Mouse (Mus musculus) left cerebral cortex, postnatal 14 days (tissue): Measurements from ENCODE around the gene Bcl6b. TPM values are rescaled to one million over a fixed set of nuclear protein-coding genes. Genes with fewer than 3 reads are reported as not detected.

Experiments used
- DNase-seq, 2 experiments: peaks; one replicate each; pipeline ENCODE4 v3.0.0; 2021 to 2022; ENCODE audit warnings: low spot score in 2 of 2, mixed read lengths in 1 of 2
- intact Hi-C: fragments of 180-260 bp; cut with DNase I; formaldehyde crosslinking; loops from one replicate; pipeline ENCODE4 v1.15.1; 2025
- total RNA-seq, 2 experiments: library from RNA; stranded (reverse); gene quantifications; 2 replicates each; pipeline ENCODE4 v1.2.3; 2021

Gene Bcl6b
- total RNA-seq, 2 experiments from 2014 or later, result 5.1 to 5.3 TPM

DNA sequence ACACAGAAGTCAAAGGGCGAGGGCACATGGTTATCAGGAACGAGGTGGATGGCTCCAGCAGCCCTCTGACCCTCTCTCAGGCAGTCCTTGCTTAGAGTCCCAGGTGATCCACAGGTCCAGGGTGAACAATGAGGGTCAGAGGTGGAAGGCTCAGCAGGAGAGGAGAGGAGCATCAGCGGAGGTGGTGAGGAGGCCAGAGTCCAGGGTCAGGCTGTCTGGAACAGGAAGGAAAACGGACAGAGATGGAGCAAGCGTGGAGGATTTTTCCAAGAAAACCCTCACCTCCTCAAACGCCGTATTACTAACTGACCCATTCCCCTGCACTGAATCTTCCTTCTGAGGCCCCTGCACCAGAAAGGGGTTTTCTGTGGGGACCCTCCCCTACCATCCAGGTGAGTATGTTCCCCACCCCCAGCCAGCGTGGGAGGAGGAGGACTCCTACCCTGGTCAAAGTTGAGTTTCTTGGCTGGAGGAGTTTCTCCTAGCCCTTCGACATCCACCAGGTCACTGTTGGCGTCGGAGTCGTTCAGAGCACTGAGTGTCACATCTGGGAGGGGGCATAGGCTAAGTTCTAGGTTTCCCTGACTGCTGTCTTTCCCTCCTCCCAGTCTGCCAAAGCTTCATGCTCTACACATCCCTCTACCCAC is 5.8 kb upstream of the Bcl6b start:
- DNase-seq, result no peak
- intact Hi-C loops, result no loop called here

- DNase-seq, result no peak
- intact Hi-C loops, result no loop called here
These were observed 4.9 kb upstream of the Bcl6b start for GRCm38 (mm10) chr11:70234497-70234896.

DNA sequence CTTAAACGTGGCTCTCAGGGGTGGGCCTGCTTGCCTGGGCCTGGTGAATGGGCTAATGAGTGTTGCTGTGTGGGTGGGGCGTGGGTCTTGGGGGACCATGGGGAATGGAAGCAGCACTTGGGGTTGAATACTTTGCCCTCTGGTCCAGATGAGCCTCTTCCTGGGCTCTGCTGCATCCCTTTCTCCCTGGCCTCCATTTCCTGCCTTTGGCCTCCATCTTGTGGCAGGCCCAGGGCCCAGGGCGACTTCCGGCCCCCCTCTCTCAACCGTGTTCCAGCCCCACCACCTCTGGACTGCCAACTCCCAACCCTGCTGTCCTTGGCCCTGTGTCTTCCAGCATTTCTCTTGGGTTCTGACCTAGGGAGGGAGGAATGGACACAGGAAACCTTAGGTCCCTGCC is 4.4 kb upstream of the Bcl6b start:
- intact Hi-C loops, result no loop called here
- no peak for DNase-seq

- intact Hi-C loops, result no loop called here
- DNase-seq, result no peak
These were observed 3.4 kb upstream of the Bcl6b start for GRCm38 (mm10) chr11:70233016-70233415.

GRCm38 (mm10) chr11:70232546-70232945 is 2.9 kb upstream of the Bcl6b start:
- no peak for DNase-seq
- intact Hi-C loops, result no loop called here

- intact Hi-C loops, result no loop called here
- peak; percentile 63 to 83 for DNase-seq
These were observed 685 bp upstream of the Bcl6b start for GRCm38 (mm10) chr11:70230239-70230727.

- DNase-seq, result peak; percentile 82 to 84
- intact Hi-C loops, result no loop called here
These were observed 770 bp downstream of the Bcl6b start for GRCm38 (mm10) chr11:70228828-70229227.

DNA sequence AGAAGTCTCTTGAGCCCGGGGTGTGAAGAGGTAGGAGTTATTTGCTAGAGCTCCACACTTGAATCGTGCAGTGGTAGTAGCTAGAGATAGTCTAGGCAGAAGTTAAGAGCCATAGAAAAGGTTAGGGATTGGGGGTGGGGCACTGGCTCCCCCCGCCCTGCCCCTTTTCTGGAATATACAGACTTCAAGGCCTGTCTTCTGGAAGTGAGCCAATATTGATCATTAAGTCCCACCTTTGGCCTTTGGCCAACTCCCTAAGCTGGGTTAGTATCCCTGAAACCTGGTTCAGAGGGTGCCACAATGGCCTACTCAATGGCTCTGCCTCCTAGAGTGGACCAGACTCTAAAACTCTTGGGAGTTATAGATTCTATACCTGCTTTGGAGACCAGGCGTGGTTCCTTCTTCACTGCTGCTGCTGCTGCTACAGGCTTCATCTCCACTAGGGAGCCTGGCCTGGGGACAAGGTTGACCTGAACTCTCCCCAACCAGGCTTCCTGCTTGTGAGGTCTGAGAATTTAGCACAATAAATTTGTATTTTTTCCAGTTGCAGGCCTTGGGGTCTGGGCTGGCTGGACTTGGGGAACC is 1.8 kb downstream of the Bcl6b start:
- intact Hi-C loops, result no loop called here
- no peak for DNase-seq

- intact Hi-C loops, result no loop called here
- peak; percentile 59 to 71 for DNase-seq
These were observed 2.5 kb downstream of the Bcl6b start for GRCm38 (mm10) chr11:70227126-70227525.

GRCm38 (mm10) chr11:70226602-70226890 is 3.1 kb downstream of the Bcl6b start:
- intact Hi-C loops, result no loop called here
- DNase-seq, result no peak

DNA sequence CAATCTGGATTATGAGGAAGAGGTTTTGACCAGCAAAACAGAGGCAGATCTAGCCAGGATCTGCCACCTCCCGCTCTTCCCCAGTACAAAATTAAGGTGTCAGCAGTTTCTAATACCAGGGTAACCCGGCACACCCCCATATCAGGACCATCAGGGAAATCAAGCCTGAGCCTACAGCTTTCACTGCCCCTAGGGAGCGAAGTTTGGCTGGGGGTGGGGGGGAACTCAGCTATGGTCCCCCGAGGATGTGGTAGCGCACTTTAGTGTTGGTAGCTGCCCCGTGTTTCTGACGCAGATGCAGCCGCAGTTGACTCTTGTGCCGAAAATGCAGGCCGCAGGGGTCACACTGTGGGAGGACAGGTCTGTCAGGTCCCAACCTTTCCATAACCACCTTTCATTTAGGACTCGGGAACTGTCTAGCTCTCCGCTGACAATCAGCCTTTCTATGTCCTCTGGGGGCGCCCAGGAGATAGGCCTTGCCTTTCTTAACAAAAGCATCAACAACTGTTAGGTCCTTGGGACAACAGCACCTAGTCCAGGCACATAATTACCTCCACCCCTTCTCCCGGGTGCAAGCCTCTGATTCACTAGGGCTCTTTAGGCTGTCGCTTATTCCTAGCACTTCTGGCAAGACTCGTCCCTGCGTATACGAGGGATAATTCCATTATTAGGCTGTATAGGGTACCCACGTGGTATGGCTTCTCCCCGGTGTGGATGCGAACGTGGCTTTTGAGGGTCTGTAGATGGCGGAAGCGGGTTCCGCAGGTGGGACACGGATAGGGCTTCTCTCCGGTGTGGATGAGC is 3.6 kb downstream of the Bcl6b start:
- intact Hi-C loops, result no loop called here
- DNase-seq, result no peak

DNA sequence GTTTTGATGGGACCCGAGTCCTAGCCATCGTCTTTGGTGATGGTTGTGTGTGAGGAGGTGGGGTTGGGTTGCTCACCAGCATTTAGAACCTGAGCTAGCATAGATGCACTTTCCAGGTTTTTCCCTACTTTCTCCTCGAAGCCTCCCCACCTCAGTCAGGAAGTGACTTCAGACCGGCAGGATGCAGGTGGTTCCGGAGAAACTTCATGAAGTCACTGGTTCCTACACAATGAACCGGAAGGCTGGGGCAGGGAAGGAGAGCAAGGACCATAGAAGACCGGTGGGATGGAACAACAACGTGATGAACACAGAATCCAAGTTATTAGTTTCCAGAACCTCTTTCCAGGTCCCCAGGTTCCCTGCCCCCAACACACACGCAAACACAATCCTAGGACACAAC is 5.9 kb downstream of the Bcl6b start:
- intact Hi-C loops, result no loop called here
- no peak for DNase-seq

GRCm38 (mm10) chr11:70221603-70222500 is 7.7 kb downstream of the Bcl6b start:
- intact Hi-C loops, result no loop called here
- DNase-seq, result no peak

DNA sequence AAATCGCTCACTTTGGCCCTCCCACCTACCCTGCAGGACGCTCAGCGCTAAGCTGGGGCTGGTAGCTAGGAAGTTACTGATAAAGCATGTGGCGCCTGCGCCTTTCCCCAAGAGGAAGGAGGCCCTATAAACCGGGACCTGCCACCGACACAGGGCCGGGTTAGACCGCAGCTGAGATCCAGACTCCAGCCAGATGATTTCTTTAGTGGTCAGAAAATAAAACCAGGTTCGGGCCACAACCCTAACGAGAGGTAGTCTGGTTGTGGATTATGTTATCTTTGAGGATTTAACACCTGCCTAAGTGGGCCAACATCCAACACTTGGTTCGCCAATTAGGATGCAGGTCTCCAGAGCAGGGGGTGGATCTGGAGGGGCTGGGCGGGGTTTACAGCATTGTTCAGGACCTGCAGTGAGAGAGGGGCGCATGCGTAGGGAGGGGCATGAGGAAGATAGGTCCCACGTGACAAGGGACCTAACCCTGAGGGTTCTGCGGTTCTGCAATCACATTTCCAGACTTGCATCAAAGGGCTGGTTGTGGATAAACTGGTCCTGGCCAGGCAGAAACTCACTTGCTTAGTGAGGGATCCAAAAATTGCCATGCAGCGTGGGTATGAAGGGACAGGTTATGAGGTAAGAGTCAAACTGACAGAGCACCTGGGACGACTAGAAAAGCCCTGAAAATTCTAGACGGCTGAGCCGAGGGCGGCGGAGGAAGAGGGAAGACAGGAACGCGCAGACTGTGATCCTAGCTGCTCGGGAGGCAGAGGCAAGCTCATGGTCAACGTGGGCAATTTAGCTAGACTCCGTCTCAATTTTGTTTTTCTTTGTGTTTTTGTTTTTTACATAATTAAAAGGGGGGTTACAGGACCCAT is 8.6 kb downstream of the Bcl6b start, which contains the start of gene Slc16a13:
Gene Slc16a13 (minus strand): TSS at position 334 of the 872 bp plus-strand sequence.
- DNase-seq, result peak; percentile 96 to 98
- intact Hi-C loops, result no loop called here

GRCm38 (mm10) chr11:70220323-70220722 is 9.3 kb downstream of the Bcl6b start:
- intact Hi-C loops, result no loop called here
- DNase-seq, result no peak

DNA sequence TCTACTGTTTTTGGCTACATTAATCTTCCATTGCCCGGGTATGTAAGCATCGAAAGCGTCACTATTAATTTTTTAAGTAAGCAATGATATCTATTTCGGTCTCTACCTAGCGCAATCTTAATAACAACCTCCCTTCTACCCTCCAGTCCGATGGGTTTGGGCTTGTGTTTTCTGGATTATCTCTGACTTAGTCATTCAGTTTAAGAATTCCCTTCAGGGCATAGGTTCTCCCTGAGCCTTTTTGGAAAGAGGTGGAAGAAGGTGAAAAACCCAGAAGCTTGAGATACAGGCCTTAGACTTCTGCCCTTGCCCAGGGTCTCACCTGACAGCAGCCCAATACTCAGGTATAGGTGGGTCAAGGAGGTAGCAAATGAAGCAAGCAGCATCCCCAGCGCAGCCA is 9.7 kb downstream of the Bcl6b start:
- DNase-seq, result no peak
- intact Hi-C loops, result no loop called here

DNA sequence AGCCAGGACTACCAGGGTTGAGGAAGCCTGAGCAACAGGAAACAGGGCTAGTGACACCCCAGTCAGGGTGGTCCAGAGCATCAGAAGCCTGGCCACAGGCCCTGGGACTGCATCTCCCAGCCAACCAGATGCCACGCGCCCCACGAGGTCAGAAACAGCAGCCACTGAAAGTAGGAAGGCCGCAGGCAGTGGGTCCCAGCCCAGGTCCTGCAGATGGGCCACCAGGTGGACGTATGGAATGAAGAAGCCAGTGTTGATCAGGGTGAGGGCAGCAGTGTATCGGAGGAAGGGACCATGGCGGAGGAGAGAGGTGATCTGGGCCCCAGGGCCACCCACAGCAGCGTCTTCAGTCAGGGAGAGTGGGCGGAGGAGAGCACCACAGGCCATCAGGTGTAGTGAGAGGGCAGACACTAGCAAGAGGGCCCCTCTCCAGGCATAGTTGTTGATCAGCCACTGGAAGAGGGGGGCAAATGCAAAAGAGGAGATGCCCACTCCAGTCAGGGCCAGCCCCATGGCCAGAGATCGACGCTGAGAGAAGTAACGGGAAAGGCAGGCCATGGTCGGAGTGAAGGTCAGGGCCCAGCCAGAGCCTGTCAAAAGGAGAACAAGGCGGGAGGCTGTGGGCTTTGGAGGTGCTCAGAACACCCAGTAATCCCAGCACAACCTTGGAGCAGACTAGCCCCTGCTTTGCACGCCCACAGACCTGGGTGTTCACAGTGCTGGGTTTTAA is 10.7 kb downstream of the Bcl6b start:
- intact Hi-C loops, result no loop called here
- no peak for DNase-seq

DNA sequence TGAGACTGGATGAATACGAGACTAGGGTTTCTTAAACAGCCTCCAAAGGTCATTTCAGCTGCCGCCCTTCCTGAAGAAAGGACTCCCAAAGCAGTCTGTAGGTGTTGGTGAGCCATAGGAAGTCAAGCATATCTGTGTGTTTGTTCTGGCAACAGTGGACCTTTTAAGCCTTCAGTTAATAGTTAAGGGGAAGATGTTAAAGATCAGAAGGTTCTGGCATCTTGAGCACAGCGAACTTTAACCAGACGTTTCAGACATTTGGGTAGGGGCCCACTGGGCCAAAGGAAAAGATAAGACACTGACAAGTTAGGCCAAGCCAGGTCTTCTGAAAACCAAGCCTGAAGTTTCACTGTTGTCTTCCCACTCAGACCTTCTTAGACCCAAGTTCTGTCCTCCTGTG is 11.6 kb downstream of the Bcl6b start:
- intact Hi-C loops, result no loop called here

More for the DNA sequence above, 11.6 kb downstream of the Bcl6b start:
- no peak for DNase-seq
